Mouse (Mus musculus) spleen, adult 18-20 months (tissue): ENCODE measurements around the gene Zfp629.

Experiments used
- DNase-seq, 2 experiments: peaks; one replicate each; pipeline ENCODE4 v3.0.0; 2022; ENCODE audit warnings: mixed read lengths in 2 of 2

Gene Zfp629

DNA sequence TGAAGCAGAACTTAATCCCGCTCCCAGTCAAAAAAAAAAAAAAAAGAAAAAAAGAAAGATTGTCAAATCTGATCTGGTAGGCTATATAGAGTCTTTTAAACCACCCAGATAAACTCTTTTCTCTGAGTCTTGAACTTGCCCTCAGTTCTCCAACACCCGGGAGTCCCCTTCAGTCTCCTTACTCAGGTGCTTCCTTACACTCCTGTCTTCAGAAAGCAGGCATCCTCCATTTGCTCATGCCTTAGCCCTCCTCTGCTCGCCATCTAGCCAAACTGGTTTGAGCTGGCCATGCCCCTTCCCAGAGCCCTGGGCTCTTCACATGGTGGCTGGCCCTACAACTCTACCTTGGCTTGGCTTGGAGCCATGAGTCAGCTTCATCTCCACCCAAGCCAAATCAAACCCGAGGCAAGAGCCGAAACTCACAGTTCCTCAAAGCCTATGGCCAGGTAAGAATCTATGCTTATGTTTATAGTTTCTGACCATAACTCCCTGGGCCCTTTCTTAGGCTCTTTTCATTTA is 54.2 kb downstream of the Zfp629 start, which contains the start of gene Tmem265:
Tmem265 (plus strand) TSS at position 51 of the 519 bp plus-strand sequence.
- DNase-seq = no peak

GRCm38 (mm10) chr7:127560580-127560979 is 55.0 kb downstream of the Zfp629 start:
- DNase-seq = no peak
